Mouse (Mus musculus) E14TG2a.4 (cell line): ENCODE results near the gene Olfr711.

Source experiments
- CTCF ChIP-seq: conservative IDR thresholded peaks from 2 replicates; pipeline ENCODE4 v1.5.1; 2014; ENCODE audit warnings: low read length
- NANOG ChIP-seq: IDR thresholded peaks from 2 replicates; pipeline ENCODE4 v1.6.1; 2014; ENCODE audit warnings: borderline replicate concordance, low read length, mixed read lengths

DNA sequence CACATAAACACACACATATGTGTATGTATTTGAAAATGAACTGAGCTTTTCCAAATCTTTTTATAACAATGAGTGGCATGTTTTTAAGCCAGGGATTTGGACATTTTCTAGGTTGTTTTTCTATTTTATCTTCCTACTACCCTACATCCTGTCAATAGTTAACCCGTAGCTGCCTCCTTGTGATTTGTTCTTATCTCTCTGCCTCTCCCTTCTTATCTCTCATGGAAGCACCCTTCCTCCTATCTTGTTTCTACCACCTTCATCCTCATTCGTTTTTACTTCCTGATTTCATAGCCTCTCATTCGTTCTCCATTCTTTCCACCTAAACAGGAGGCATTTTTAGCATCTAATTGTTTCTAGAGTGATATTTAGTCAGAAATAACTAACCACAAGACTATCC lies 28.9 kb upstream of the Olfr711 start:
- TF ChIP-seq CTCF (no peak), NANOG (no peak)
